Mouse (Mus musculus) bone marrow, adult 2 months (tissue): ENCODE results near the gene Bcl2l14. TPM values are rescaled to one million over a fixed set of nuclear protein-coding genes. Genes with fewer than 3 reads are reported as not detected.
A peak's percentile ranks its signal among the peaks of the same experiment; 100 is the strongest.

Experiments
- H3K27ac ChIP-seq: fragments of 200-500 bp; 2 replicates; pipeline ENCODE4 v1.5.1; 2012; ENCODE audit warnings: low read depth, mild to moderate bottlenecking, control low read depth, inconsistent platforms, low read length; ENCODE audit not compliant: control insufficient read depth, poor library complexity, insufficient read depth
- H3K4me1 ChIP-seq: fragments of 200-500 bp; 2 replicates; pipeline ENCODE4 v1.6.1; 2011; ENCODE audit warnings: low read length; ENCODE audit not compliant: control insufficient read depth, insufficient read depth
- H3K4me3 ChIP-seq: fragments of 200-500 bp; replicated peaks from 2 replicates; pipeline ENCODE3; 2011; ENCODE audit warnings: mild to moderate bottlenecking, low read depth, low read length, control low read depth; ENCODE audit not compliant: control insufficient read depth
- CTCF ChIP-seq: fragments of 200-500 bp; IDR thresholded peaks from 2 replicates; pipeline ENCODE4 v1.5.1; 2011; ENCODE audit warnings: low read length, control low read depth; ENCODE audit not compliant: control insufficient read depth, insufficient read depth
- POLR2A ChIP-seq: fragments of 200-500 bp; IDR thresholded peaks from 2 replicates; pipeline ENCODE4 v1.6.1; 2011; ENCODE audit warnings: low read depth, mild to moderate bottlenecking, control low read depth, low read length, borderline replicate concordance; ENCODE audit not compliant: control insufficient read depth
- WGBS: fragments of 180-500 bp; shearing (Covaris S2); methylation state at CpG from one replicate; pipeline ENCODE4 v1.1.7; 2018; 5-methylcytosine and 5-hydroxymethylcytosine counted together
- polyA plus RNA-seq: library from polyadenylated mRNA; stranded (reverse); fragments of >200 nt; gene quantifications from 2 replicates; pipeline ENCODE4 v1.2.4, GENCODE M21; 2011; ENCODE audit warnings: low replicate concordance; ENCODE audit not compliant: missing spikeins, insufficient read depth, insufficient read length

Gene Bcl2l14
- polyA plus RNA-seq, 1 experiment = not detected

- no peak for TF ChIP-seq POLR2A
- no peak overlapping the region for H3K27ac ChIP-seq
- no peaks in the 10 kb centered on the region for H3K4me1 ChIP-seq
- no peak overlapping the region for H3K4me3 ChIP-seq
- WGBS = 71% methylated on average over 5 of the region's 5 CpGs
Observed at GRCm38 (mm10) chr6:134442219-134442618, 46.1 kb downstream of the Bcl2l14 start.

GRCm38 (mm10) chr6:134443198-134443904 lies 47.2 kb downstream of the Bcl2l14 start:
- no peak for TF ChIP-seq POLR2A
- TF ChIP-seq CTCF = no peak
- 57% methylated on average over 9 of the region's 9 CpGs for WGBS
- no peak overlapping the region for H3K4me3 ChIP-seq
- H3K27ac ChIP-seq = no peak overlapping the region
- no peaks in the 10 kb centered on the region for H3K4me1 ChIP-seq

- Histone ChIP-seq H3K4me1 (no peaks in the 10 kb centered on the region), H3K27ac (no peak overlapping the region), H3K4me3 (no peak overlapping the region)
- TF ChIP-seq POLR2A (no peak), CTCF (no peak)
- WGBS = 89% methylated on average over 5 of the region's 5 CpGs
Observed at GRCm38 (mm10) chr6:134443925-134444324, 47.8 kb downstream of the Bcl2l14 start.

GRCm38 (mm10) chr6:134448451-134448850 lies 52.3 kb downstream of the Bcl2l14 start:
- Histone ChIP-seq H3K4me3 (no peak overlapping the region), H3K4me1 (no peaks in the 10 kb centered on the region), H3K27ac (no peak overlapping the region)
- 88% methylated on average over 12 of the region's 12 CpGs for WGBS
- TF ChIP-seq POLR2A (no peak), CTCF (no peak)

- H3K27ac ChIP-seq = no peak overlapping the region
- WGBS = 84% methylated on average over 11 of the region's 11 CpGs
- TF ChIP-seq POLR2A = no peak
- TF ChIP-seq CTCF = no peak
- H3K4me1 ChIP-seq = no peaks in the 10 kb centered on the region
- no peak overlapping the region for H3K4me3 ChIP-seq
Observed at GRCm38 (mm10) chr6:134449958-134450357, 53.8 kb downstream of the Bcl2l14 start.

- TF ChIP-seq POLR2A = no peak
- TF ChIP-seq CTCF = no peak
- H3K4me3 ChIP-seq = no peak overlapping the region
- 83% methylated on average over 14 of the region's 14 CpGs for WGBS
- H3K4me1 ChIP-seq = no peaks in the 10 kb centered on the region
- no peak overlapping the region for H3K27ac ChIP-seq
Observed at GRCm38 (mm10) chr6:134450661-134451119, 54.6 kb downstream of the Bcl2l14 start.

- TF ChIP-seq POLR2A = no peak
- TF ChIP-seq CTCF = peak; percentile 26; the same call in 1 of the 2 replicates
- Histone ChIP-seq H3K4me3 (no peak overlapping the region), H3K4me1 (no peaks in the 10 kb centered on the region), H3K27ac (no peak overlapping the region)
- WGBS = 84% methylated on average over 1 of the region's 1 CpGs
Observed at GRCm38 (mm10) chr6:134454093-134454492, 58.0 kb downstream of the Bcl2l14 start.

GRCm38 (mm10) chr6:134458376-134458775 lies 62.3 kb downstream of the Bcl2l14 start:
- no peak for TF ChIP-seq CTCF
- TF ChIP-seq POLR2A = no peak
- WGBS = 88% methylated on average over 1 of the region's 1 CpGs
- Histone ChIP-seq H3K27ac (no peak overlapping the region), H3K4me1 (no peaks in the 10 kb centered on the region), H3K4me3 (no peak overlapping the region)

GRCm38 (mm10) chr6:134461175-134461574 lies 65.1 kb downstream of the Bcl2l14 start:
- WGBS = 64% methylated on average over 6 of the region's 6 CpGs
- H3K4me3 ChIP-seq = no peak overlapping the region
- no peak for TF ChIP-seq POLR2A
- TF ChIP-seq CTCF = no peak
- H3K27ac ChIP-seq = no peak overlapping the region
- H3K4me1 ChIP-seq = no peaks in the 10 kb centered on the region
